Mouse (Mus musculus): ENCODE data around the gene Ppif.

Gene Ppif

DNA sequence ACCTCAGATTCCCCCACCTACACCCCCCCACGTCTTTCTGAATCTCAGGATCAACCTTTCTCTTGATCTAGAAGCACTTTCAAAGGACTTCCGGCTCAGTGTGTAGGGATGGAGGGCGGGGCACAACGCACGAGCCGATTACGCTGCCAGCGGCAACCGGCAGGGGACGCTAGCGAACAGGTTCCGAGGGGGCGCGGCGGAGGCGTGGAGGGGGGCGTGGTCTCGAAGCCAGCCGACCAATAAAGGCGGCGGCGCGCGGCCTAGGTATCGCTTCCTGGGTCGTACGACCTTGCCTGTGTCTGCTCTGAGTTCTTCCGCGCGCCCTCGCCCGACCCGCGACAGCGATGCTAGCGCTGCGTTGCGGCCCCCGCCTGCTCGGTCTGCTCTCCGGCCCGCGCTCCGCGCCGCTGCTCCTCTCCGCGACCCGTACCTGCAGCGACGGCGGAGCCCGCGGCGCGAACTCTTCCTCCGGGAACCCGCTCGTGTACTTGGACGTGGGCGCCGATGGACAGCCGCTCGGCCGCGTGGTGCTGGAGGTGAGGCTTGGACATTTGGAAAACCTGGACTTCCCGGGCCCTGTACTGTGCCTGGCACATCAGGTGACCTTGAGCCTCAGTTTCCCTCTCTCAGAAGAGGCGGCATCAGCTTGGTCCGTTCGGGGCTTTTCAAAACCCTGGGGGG lies at the start of gene Ppif:
Gene Ppif, plus strand, starts transcription at position 267 of the 681 bp plus-strand sequence.
- DNase-seq (ENCODE audit: low spot score in 2 of 2): peak; percentile 97 to 98

DNA sequence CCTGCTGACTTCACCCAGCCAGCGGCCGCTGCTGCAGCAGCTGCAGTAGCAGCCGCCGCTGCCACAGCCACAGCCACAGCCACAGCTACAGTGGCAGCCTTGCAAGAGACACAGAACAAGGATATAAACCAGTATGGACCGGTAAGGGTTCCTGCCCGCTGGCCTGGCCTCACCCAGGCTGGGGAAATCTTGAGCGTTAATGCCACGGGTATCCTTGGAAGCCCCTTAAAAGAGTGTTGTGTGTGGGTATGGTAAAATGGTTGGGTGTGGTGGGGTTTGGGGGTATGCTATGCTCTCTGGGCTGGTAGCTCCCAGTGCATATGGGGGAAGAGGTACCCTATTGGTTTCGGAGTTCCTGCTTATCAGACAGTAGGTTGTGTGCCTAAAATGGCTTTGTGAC lies 48.2 kb upstream of the Ppif start:
- DNase-seq (ENCODE audit: low spot score in 2 of 2): no peak

DNA sequence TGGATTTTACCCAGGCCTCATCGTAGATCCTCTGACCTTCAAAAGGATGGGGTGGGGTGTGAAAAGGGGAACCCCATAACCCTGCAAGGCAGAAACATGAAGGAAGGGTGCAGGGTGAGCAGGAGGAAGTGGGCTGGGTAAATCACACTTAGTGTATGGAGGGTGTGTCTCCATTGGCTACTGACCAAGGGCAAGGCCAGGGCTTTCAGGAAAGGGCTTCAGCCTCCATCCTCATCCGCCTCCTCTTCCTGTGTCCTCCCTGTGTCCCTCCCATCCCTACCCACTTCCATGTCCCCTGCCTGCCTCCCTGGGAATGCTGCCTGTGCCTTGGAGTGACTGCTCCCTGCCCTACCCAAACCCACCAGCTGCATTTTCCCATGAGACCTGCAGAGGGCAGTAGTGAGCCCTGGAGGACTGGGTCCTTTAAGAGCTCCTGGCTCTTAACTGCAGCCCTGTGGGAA lies 47.8 kb upstream of the Ppif start:
- peak in 1 of 2 experiments; percentile 71 for DNase-seq (ENCODE audit: low spot score in 2 of 2)

DNA sequence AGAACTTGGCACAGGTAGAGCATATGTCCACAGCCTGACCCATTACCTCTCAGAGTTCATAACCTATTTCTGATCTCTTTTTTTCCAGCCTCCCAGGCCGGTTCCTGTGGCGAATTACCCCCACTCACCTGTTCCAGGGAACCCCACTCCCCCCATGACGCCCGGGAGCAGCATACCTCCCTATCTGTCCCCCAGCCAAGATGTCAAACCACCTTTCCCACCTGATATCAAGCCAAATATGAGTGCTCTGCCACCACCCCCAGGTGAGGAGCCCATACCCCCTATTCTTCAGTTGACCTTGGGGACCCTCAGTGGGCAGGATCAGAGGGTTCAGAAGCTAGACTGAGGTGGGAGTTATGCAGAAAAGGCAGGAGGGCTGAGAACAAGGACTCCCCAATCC lies 42.8 kb upstream of the Ppif start:
- no peak for DNase-seq (ENCODE audit: low spot score in 2 of 2)

DNA sequence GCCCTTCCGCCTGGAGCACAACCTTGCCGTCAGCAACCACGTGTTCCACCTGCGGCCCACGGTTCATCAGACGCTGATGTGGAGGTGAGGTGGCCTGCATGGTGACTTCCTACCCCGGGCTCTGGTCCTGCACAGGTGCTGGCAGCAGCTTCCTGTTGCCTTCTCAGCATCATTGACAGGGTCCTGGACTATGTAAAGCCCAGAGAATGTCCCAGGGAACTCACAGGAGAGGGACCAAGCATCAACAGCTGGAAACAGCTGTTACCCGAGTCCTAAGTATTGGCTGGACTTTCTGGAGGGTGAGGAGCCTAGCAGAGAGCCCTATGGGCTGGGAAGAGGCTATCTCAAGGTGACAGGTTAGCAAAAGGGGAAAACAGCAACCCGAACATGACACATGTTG lies 42.0 kb upstream of the Ppif start:
- DNase-seq (ENCODE audit: low spot score in 2 of 2): no peak

DNA sequence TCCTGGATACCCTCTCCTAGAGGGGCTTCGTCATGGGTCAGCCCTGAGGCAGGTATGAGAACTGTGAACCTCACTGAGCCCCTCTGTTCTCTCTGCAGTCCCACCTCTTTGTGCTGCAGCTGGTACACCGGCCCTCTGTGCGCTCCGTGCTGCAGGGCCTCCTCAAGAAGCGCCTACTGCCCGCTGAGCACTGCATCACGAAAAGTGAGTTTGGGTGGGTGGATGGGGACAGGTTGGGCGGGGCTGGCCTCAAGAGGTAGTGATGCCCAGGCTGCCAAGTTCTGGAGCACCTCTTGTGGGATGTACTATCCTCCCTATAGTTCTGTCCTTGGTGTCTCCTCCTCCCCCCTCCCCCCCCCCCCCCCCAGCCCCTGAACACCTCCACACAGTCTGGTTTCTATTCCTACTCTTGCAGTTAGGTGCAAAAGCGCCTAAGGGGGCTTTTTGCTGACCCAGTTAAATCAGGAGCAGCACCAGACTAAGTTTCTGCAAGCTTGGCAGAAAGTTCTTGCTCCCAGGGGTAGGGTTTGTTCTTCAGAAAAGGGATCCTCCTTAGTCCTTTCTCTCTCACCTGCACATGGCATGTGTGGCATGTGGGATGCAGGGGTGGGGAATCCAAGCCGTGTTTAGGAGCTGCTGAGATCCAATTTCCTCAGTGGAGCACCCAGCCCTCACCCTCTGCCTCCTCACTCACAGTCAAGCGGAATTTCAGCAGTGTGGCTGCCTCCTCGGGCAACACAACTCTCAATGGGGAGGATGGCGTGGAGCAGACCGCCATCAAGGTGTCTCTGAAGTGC lies 39.4 kb upstream of the Ppif start:
- DNase-seq (ENCODE audit: low spot score in 2 of 2): peak; percentile 71 to 75

DNA sequence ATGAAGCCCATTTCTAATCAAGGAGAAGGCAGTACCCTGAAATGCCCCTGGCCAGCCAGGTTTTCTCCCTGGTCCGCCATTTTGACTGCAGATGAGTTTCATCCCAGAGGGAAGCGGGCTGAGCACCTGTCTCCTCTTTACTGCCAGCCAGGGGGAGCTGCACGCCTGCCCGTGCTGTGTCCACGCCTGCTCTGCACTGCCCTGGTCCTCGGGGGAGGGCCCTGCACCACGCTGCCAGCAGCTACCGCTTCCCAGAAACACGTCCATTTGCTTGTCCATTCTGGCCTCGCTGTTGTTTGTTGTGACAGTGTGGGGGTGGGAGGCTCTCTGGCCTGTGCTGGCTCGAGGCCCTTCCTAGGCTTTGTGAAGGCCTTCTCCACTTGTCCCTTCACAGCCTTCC lies 33.3 kb upstream of the Ppif start:
- DNase-seq (ENCODE audit: low spot score in 2 of 2): no peak

DNA sequence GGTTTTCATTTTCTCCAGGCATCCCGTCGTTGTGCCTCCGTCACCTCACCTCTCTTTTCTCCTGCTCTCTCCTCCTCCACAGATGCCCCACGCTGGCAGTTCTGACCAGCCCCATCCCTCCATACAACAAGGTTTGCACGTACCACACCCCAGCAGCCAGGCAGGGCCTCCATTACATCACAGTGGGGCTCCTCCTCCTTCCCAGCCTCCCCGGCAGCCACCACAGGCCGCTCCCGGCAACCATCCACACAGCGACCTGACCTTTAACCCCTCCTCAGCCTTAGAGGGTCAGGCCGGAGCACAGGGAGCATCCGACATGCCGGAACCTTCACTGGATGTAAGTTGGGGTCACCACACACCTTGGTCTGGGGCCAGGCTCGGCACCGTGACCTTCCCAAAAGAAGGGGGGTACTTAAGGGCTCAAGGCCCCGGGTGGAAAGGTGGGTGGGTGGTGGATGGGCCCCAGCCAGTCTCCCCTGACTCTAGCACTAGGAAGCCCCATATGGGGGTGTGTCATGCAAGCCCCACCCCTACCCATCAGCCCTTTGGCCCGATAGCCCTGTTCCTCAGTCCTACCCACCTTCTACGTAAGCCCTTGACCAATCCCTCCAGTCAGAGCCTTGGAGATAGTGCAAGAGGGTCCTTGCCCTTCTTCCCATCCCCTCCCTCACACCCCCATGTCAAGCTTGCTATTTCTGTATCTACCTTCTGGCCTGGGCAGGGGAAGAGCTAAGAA lies 32.6 kb upstream of the Ppif start:
- DNase-seq (ENCODE audit: low spot score in 2 of 2): no peak

DNA sequence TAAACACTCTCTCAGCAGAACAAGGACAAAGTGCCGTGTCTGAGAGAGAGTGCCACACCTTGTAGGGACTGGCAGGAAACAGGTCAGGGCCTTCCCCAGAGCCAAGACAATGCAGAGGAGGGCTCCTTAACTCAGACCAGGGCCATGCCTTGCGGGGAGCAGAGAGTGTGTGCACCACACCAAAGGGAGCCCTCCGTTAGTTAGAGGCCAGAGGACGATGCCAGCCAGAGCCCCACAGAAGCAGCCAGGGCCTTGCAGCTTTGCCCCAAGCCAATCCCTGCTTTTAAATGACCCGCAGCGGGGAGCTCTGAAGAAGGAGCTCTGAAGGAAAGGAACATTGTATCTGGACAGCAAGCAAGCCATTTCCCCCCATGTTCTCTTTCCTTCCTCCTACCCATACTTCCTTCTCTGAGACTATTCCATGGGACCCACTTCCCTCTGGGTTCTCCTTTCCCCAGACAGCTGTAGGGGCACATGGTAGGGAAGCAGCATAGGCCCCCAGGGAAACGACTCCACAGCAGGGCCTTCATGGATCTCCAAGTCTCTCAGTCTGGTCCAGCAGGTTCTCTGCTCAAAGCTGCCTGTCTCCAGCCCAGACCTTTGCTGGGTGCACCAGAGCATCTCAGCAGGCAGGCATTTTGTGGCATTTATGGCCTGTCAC lies 30.2 kb upstream of the Ppif start:
- DNase-seq (ENCODE audit: low spot score in 2 of 2): no peak

DNA sequence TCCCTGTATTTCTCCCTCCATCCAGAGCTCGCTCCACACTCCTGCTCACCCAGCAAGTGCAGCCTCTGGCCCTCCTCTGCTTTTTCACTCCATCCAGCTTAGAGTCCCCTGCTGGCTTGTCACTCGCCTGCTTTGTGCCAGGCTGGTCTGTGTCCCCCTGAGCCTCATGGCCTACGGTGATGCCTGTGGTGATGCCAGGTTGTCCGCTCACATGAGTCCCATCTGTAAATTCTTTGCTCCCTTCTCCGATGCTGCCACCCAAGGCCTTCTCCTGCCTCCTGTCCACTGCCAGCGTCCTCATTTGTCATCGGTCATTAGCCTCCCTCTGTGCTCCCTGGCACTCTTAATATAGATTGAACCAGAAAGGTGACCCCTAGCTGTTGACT lies 29.7 kb upstream of the Ppif start:
- no peak for DNase-seq (ENCODE audit: low spot score in 2 of 2)

DNA sequence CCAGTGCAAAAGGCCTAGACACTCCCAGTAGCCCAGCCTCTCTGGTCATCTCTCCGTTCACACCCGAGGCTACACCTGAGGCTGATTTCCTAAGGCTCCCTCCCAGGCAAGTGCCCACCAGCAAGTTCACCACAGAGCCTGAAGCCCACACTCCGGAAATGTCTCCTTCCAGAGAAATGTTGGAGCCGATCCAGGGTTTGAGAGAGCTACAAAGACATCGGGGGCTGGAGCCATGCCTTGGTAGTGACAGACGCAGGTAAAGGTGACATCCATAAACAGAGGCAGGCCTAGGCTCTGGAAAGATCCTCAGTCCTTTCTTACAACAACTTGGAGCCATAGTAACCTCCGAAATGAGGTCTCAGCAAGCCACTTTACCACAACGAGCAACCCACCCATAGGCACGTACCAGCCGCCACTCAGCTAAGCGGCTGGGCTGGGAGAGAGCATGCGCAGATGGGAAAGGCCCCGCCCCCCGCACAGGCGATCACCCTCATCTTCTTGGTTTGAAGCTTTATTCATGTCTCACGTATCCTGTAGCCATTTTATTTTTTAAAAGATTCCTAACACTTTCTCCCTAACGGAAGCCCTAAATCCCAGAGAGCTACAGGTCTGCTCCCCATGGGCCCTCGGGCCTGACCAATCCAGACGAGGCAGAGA lies 28.5 kb upstream of the Ppif start:
- DNase-seq (ENCODE audit: low spot score in 2 of 2): no peak

DNA sequence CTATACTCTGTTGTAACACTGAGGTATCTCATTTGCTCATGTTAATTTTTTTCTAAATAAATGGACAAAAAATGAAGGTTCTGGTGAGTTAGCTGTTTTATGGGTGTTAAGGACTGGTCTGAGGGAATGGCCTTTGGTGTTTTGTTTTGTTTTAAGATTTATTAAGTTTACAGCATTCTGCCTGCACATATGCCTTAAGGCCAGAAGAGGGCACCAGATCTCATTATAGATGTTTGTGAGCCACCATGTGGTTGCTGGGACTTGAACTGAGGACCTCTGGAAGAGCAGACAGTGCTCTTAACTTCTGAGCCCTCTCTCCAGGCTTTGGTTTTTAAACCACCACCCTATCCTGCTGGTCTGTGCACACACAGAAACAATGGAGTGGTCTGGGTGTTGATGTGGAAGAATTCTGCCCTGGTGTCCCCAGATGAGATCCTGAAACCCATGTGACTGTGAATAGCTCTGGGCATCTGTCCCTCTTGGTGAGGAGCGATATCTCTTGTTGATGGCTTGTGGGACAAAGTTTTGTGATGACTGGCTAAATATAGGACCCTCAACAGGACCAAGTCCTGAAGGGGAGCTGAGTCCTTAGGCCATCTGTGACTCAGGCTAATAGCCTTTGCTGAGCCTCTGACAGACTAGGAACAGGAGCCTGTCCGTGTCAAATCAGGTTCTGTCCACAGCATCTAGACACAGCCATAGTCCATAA lies 27.1 kb upstream of the Ppif start:
- DNase-seq (ENCODE audit: low spot score in 2 of 2): no peak

DNA sequence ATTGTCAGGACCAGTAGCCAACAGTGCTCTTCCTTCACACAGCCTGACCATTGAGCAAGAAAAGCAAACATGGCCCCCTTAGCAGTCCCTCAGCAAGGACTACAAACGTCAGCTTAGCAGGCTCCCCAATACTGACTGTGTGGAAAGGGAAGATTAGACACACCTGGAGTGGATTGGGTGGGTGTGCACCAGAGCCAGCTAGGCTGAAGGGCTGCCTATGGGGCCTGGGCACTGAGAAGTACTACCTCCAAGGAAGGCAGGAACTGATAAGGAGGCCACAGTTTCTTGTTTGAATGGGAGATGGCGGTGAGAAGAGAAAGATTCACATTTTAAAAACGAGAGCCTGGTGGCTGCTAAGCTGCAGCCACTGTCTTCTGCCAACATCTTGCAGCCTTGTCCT lies 26.4 kb upstream of the Ppif start:
- DNase-seq (ENCODE audit: low spot score in 2 of 2): no peak

DNA sequence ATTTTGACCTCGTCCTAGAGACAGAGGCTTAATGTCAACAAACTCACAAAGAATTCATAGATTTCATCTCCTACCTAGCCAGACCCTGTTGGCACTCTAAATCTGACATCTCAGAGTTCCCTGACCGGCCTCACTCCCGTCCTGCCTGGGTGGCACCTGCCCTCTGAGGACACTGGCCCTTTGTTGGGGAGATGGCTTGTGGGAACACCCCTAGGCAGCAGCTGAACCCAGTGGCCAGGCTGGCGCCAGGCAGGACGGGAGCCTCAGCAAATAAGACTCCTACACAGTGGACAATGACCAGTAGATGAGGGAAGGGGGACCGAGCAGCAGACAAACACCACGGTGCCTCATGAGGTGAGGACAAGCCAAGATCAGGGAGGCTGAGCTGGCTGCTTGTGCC lies 14.3 kb upstream of the Ppif start:
- no peak for DNase-seq (ENCODE audit: low spot score in 2 of 2)

DNA sequence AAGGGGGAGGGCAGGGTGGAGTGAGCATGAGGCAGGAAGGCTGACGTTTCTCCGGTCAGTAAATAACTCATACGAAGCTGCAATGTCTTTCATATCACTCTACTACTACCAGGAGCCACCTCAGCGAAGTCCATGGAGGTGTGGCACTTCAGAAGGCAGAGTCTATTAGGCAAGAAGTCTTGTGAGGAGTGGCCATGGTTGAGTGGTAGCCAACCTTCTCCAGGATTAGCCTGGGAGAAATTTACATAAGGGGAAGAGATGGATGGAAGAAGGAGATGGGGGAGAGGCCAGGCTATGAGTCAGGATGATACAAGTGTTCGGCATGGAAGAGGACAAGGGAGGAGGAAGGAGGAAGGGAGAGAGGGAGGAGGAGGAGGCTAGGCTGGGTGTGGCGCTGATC lies 11.9 kb upstream of the Ppif start:
- no peak for DNase-seq (ENCODE audit: low spot score in 2 of 2)

DNA sequence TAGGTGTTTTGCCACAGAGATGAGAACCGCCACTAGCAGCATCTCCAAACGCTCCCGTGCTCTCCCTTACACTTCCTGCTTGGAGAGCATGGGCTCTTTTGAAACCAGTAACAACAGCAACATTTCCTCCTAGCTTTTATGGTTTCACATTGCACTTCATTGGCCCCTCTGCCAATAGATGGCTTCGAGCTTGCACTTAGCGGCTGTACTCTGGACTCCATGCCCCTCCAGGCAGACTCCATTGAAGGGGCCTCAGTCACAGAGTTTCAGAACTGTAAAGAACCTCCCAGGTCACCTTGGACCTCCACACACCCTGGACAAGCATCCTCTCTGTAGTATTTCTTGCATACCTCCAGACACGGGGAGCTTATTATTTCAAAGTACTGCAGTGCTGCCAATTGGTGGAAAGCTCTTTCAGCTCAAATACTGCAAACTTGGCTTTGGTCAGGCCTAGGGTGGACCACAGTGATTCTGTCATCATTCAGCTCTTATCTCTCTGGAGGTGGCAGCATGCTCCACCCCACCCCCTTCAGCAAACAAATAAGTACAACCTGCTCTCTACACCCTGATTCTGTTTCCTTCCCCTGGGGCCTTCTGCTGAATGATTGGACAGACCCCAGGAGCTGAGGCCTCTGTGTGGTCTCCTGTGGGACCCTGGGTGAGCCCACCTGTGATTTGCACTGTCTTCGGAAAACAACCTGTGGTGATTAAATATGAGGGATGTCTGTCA lies 7.6 kb upstream of the Ppif start:
- no peak for DNase-seq (ENCODE audit: low spot score in 2 of 2)

DNA sequence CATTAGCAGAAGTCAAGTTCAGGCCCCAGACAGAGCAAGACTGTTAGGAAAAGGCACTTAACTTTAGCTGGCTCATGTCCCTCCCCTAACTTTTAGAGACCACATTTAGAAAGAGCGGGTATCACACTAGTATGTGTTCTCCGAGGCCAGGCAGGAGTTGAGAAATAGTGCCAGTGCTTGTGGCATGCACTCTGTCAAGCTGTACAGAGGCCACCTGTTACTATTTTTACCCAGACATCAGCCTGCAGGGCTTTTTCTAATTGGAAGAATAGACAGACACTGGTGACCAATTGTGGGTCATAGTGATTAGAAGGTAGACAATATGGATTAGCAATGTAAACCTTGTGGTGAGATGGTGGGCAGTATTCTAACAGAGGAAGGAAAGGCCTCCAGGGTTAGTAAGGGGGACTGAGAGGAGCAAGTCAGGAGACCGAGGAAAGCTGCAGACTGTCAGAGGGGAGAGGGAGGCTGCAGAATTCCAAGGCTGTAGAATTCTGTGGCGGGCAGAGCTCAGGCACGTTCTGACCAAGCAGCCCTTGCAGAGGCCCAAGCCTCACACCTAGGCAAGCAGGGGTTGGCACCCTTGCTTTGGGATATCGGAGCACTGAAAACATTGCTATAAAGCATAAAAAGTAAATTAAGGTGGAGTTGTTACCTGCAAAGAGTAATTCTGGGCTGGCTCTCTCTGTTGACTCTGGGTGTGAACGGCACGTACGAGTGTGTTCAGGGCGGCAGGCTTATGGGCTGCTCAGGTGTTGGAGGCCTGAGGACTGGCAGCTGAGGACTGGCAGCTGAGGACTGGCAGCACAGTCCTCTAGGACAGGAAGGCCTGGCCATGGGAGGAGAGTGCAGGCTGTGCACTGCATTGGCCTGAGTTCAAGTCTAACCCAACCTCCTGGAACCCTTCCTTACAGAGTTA lies 6.7 kb upstream of the Ppif start:
- no peak for DNase-seq (ENCODE audit: low spot score in 2 of 2)

DNA sequence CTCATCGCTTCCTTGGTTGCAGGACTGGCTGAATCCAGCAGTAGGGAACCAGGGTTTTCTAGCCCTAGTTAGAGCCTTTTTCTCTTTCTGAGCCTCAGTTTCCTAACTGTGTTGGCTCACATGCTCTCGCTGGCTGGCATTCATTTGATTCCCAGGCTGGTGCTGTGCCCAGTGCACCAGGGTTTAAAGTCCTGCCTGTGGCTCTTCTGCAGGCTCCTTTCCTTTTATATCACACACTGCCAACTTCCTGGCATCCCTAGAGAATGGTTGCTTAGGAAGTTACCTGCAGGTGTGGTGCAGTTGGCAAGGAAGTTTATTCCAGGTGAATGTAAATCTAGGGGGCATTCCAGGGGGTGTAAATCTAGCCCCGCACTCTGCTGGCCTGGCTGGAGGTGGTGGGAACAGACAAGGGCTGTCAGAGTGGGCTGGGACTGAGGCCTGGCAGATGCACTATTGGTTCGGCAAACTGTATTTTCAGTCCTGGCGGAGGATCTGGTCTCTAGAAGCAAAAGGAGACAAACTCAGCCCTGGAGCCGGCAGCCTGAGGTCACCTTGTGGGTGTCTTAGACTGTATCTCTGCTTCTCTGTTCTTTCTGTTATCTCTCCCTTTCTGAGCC lies 575 bp upstream of the Ppif start:
- no peak for DNase-seq (ENCODE audit: low spot score in 2 of 2)

DNA sequence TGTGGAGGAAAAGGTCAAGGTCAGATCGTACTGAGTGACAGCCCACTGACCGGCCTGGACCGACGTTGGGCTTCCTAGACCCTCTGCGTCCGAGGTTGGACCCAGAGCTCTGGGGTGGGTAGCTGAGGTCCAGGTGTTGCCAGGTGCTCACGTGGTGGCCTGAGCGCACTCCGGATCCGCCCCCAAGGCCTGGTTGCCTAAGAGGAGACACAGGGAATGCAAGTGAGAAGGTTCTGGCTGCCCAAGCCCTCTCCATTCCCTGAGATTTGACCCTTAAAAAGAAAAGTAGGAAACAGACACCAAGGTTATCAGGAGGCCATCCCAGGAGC lies 579 bp downstream of the Ppif start:
- no peak for DNase-seq (ENCODE audit: low spot score in 2 of 2)
